Mouse (Mus musculus): ENCODE measurements at regions not wholly inside any gene's neighbourhood (a gene's known extent, or its start where the extent isn't known, plus 50 kb on each side); places are given as distances from the start of the nearest gene placed in this dataset.

DNA sequence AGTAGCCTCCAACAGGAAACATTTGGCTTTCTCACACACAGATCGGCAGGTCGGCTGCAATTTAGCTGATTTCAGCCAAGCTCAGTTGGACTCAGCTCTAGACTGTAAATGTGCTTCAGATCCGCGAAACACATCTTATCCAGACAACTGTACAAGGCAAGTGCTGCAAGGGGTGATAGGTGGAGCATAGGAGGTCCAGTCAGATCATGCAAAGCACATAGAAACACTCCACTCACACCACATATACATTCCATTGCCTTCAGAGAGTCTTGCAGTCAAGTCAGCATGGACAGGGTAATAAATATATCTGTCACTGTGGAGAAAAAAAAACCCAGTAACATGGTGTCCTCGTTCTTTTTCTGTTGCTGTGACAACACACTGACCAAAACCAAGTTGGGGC is 160.3 kb downstream of the H2al1j start:
- DNase-seq, result no peak

DNA sequence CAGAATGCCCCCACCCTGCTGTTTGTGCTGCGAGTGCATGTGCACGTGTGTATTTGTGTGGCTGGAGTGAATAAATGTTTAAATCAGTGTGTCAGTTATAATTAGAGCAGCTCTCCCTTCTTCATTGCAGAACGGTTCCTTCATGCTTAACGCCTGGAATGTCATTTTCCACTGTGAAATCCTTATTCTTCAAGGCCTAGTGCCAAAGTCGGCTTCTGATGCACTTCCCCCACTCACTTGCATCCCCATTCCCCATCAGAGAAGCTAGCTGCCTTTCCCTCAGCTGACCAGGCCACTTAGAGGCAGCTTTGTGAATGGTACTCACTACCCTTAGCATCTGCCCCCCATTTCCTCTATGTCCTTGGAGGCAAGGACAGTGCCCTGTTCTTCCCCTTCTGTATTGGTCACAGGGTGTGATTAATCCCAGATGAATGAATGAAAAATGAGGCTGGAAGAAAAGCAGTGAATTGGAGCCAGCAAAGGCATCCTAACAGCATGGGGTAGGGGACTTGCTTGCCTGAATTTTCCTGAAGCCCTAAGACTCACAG is 162.6 kb downstream of the H2al1j start:
- DNase-seq, result no peak

DNA sequence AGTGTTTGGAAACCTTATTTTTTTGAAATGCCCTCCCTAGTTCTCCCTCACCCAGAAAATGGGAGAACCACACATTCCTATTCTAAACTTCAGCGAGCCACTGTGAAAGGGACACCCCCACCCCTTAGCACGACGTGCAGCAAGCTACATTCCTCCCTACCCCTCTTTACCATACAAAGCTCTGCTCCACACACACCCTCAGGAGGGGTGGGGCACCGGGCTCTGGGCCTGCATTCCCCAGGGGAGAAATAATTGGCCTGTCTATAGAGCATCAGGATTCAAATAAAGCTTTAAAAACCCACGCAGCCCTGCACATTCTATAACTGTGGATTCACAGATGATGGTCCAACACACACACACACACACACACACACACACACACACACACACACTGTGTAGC is 163.6 kb downstream of the H2al1j start:
- no peak for DNase-seq

DNA sequence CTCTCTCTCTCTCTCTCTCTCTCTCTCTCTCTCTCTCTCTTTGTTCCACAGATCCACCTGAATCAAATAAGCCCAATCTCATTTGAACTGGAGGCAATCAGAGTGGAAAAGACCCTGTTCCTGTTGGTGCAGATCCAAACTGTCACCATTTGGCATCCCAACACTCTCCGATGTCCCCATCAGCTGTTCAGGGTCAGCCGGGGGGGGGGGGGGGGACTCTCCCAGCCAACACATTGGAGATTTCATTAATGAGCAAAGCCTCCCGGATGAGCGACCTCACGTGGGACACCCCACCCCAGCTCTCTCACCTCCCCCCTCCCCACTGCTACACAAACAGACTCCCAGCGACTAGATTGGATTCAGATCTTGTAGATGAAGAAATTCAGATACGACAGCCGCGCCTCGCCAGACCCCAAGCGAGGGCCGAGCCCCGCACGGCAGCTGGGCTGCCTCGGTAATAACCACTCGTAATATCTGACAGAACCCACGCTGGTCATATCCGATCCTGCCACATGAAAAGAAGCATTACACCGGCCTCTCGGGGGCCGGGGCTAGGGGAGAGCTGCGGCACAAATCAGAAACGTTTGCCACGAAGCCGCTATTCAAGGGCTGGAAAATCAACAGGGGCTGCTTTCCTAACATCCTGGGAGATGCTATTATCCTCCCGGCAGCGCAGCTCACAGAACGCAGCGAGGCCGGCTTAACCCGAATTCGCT is 164.2 kb downstream of the H2al1j start:
- DNase-seq, result no peak

DNA sequence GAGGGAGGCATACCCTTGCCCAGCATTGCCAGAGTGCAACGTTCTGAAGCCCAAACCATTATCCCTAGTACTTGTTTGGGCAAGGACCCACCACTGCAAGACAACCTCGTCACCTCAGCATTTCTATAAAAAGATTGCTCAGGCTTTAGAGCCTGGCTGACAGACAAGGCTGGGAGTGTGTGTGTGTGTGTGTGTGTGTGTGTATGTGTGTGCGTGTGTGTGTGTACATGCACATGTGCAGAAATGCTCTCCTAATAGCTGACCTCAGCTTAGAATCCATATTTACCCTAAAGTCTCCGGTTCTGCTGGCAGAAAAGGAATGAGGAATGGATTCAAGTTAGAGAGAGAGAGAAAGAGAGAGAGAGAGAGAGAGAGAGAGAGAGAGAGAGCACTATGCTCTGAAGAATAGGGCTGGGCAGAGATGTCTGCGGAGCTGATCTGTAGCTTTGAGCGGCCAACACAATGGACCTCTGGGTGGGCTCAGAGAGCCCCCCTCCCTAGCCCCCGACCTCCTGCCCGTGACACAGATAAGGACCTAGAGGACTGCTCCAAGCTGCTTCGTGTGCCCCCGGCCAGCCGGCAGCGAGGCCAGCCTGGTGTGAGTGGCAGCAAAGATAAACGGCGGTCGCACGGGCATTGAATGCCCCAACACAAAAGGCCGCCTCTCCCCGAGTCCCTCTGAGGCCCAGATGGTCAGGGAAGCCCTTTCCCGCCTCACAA is 166.1 kb downstream of the H2al1j start:
- DNase-seq, result peak; percentile 19

DNA sequence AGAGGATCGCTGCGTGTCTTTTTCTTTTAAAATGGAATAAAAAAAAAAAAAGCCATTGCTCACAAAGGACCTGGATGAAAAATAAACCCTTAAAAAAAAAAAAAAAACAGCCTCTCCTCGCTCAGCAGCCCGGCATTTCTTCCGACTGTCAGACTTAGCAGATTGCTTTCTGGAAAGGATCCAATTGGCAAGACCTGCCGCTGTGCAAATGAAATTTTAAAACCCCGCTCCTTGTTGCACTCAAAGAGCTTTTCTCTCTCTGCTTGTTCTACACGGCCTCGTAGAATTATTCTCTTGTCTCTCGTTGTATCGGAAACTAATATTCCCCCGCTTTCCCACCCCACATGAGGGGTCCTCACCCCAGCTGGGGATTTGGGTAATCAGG is 166.6 kb downstream of the H2al1j start:
- no peak for DNase-seq

- DNase-seq, result peak; percentile 16
Measured at GRCm38 (mm10) chrX:11512439-11512838, 184.8 kb downstream of the H2al1j start.

GRCm38 (mm10) chrX:11512928-11513327 is 185.3 kb downstream of the H2al1j start:
- DNase-seq, result no peak

DNA sequence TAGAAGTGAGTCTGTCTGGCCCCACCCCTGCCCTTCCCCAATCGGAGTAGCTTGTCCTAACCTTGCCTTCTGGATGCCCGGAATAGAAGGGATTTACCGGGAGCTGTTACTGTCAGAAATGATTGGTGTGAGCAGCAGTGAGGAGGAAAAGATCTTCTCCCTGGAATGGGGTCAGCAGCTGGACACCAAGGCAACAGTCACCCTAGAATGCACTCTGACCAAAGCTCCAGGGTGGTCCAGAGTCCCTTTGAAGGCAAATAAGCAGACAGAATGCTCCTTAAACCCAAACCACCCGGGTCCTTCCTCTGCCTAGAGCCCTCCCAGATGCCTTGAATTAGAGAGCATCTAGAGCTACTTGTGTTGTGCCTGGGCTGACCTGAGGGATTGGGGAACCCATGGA is 196.2 kb downstream of the H2al1j start:
- DNase-seq, result no peak

DNA sequence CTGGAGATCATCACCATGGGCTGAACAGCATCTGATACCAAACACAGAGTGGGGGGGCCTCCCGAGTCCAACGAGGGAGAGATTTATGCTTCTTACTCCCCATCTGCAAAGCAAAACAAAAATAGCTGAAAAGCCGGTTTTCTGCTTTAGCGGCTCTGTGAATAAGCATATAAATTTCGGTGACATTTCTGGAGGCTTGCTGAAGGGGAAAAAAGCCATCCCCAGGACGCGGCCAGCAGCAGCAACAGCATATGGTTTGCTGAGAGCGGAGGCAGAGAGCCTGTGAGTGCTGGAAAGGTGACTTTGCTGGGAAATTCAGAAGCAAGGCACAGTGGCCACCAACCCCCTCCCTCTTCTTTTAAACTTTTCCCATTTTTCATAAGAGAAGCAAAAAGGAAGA is 197.7 kb downstream of the H2al1j start:
- no peak for DNase-seq

- no peak for DNase-seq
Measured at GRCm38 (mm10) chrX:11528589-11528988, 201.0 kb downstream of the H2al1j start.

GRCm38 (mm10) chrX:11529221-11529620 is 201.6 kb downstream of the H2al1j start:
- DNase-seq, result no peak

- no peak for DNase-seq
Measured at GRCm38 (mm10) chrX:11532817-11533216, 205.2 kb downstream of the H2al1j start.

DNA sequence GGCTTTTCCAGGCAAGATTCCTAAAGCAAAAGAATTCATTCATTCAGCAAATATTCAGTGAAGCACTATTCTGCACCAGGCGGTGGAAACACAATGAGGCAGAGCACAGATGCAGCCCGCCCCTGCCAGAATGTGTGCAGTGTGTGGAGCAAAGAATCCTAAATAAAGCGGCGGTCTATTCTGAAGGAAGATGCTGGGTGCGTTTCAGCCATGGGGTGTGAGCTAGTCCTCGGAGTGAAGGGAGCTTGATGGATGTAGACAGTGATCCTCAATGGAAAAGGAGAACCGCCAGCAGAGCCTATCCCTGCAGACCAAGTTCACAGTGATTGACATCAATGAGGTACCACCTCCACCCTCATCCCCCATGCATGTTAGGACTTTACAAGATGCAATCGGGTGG is 206.2 kb downstream of the H2al1j start:
- no peak for DNase-seq

GRCm38 (mm10) chrX:11541011-11541410 is 213.4 kb downstream of the H2al1j start:
- DNase-seq, result no peak

- DNase-seq, result no peak
Measured at GRCm38 (mm10) chrX:11550164-11550851, 222.7 kb downstream of the H2al1j start.

- DNase-seq, result no peak
Measured at GRCm38 (mm10) chrX:11552177-11552576, 224.6 kb downstream of the H2al1j start.

GRCm38 (mm10) chrX:11555035-11555570 is 227.5 kb downstream of the H2al1j start:
- DNase-seq, result no peak

DNA sequence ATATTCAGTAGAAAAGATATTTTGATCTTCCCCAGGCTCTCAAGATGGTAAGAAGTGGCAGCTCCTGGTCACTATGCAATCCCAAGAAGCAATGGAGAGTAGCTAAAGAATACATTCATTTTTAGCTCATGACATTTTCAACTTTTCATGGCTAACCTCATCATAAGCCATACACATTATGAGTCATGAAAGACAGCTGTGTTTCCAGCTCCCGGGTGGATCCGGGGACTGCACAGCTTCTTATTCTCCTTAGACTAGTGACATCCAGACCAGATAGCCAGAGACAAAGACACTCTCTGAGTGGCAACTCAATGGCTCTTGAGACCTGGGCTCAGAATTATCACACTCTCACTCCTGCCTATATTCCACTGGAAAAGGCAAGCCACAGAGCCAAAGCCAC is 230.6 kb downstream of the H2al1j start:
- DNase-seq, result no peak

DNA sequence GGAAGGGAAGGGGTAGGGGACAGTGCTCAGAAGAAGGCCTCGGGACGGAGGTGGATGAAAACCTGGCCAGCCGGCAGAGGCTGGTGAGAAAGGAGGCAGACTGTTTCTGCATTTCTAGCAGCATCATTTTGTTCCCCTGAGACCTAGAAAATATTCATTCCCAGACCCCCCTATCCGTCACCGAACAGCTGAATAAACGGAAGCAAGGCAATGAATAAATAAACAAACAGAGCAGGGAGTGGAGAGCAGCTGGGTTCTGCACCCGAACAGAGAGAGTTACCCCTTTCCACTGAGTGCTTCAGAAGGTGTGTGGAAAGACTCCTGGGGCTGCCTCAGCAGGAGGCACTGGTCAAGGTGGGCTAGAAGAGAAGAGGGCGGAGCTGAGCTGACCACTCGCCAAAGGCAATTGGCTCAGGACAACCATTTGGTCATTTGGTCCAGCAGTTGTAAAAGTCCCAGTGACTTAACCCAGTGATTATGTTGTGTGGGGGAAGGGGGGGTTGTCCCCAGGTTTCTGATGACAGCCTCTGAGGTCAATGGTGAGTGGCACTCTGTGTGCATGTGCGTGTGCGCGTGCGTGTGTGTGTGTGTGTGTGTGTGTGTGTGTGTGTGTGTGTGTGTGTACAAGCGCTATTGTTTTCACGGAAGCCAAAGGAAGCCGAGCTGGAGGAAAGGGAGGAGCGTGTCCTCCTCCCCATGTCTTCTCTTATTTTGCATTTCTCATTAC is 233.1 kb downstream of the H2al1j start:
- no peak for DNase-seq

DNA sequence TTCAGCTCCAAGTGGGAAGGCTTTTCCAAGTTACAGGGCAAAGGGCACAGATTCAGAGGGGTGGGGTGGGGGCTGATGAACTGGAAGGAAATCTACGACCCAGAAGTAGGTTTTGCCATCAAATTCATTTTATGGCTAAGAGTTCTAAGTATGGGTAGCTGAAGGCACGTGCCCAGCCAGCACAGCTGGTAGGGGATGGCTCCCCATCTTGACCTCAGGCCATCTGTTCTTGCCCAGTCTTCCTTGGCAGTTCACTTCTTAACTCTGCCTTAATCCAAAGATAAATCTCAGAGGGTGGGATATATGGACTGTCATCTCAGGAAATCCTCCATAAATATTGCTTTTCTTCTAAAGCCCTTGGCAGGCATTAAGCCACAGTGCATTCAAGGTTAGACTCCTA is 238.3 kb downstream of the H2al1j start:
- no peak for DNase-seq

GRCm38 (mm10) chrX:11567827-11568226 is 240.2 kb downstream of the H2al1j start:
- DNase-seq, result no peak
